Mouse (Mus musculus) MEL (cell line): Measurements from ENCODE around the gene Hoxa3. TPM values are rescaled to one million over a fixed set of nuclear protein-coding genes. Genes with fewer than 3 reads are reported as not detected.

Experiments
- DNase-seq: peaks from one replicate; pipeline ENCODE4 v3.0.0; 2011; ENCODE audit warnings: low read depth, low spot score
- H3K27ac ChIP-seq: 2 replicates; pipeline ENCODE4 v1.5.1; 2012; ENCODE audit warnings: low read depth, mild to moderate bottlenecking, control low read depth, low read length, moderate library complexity; ENCODE audit not compliant: control insufficient read depth
- H3K27me3 ChIP-seq, 2 experiments: fragments of 150-350 bp in 1 of 2; sonication (generic) in 1 of 2; 2 replicates each; pipeline ENCODE4 v1.6.1; 2012; ENCODE audit warnings: low read length in 2 of 2, mild to moderate bottlenecking in 2 of 2, improper control_type of control experiment in 1 of 2, moderate library complexity in 1 of 2; ENCODE audit not compliant: insufficient read depth in 2 of 2, control insufficient read depth in 1 of 2
- H3K36me3 ChIP-seq, 2 experiments: 2 replicates each; pipeline ENCODE4 v1.6.1; 2012 to 2014; ENCODE audit warnings: low read length in 2 of 2, improper control_type of control experiment in 1 of 2, inconsistent platforms in 1 of 2, mild to moderate bottlenecking in 1 of 2; ENCODE audit not compliant: insufficient read depth in 2 of 2, control insufficient read depth in 1 of 2
- H3K4me1 ChIP-seq, 2 experiments: fragments of 150-350 bp in 1 of 2; sonication (generic) in 1 of 2; 2 replicates each; pipeline ENCODE4 v1.6.1; 2012; ENCODE audit warnings: low read length in 2 of 2, improper control_type of control experiment in 1 of 2, mild to moderate bottlenecking in 1 of 2; ENCODE audit not compliant: insufficient read depth in 2 of 2, control insufficient read depth in 1 of 2
- H3K4me3 ChIP-seq, 2 experiments: fragments of 150-350 bp in 1 of 2; sonication (generic) in 1 of 2; 2 replicates each; pipeline ENCODE4 v1.5.1; 2012; ENCODE audit warnings: low read depth in 2 of 2, low read length in 2 of 2, mild to moderate bottlenecking in 2 of 2, moderate library complexity in 2 of 2, control low read depth in 1 of 2, improper control_type of control experiment in 1 of 2; ENCODE audit not compliant: control insufficient read depth in 1 of 2, insufficient read depth in 1 of 2
- H3K79me2 ChIP-seq: 2 replicates; pipeline ENCODE4 v1.6.1; 2012; ENCODE audit warnings: mild to moderate bottlenecking, low read length, moderate library complexity; ENCODE audit not compliant: control insufficient read depth, poor library complexity, insufficient read depth
- H3K9ac ChIP-seq: 2 replicates; pipeline ENCODE4 v1.6.1; 2012; ENCODE audit warnings: low read depth, mild to moderate bottlenecking, control low read depth, low read length, moderate library complexity; ENCODE audit not compliant: control insufficient read depth, poor library complexity, severe bottlenecking
- H3K9me3 ChIP-seq: fragments of 150-350 bp; sonication (generic); replicated peaks from 2 replicates; pipeline ENCODE4 v1.6.1; 2012; ENCODE audit warnings: mild to moderate bottlenecking, low read length, improper control_type of control experiment, moderate library complexity; ENCODE audit not compliant: insufficient read depth
- BHLHE40 ChIP-seq: IDR thresholded peaks from 2 replicates; pipeline ENCODE4 v1.6.1; 2012; ENCODE audit warnings: low read depth, mild to moderate bottlenecking, inconsistent platforms, low read length, improper control_type of control experiment, borderline replicate concordance
- EP300 ChIP-seq, 2 experiments: IDR thresholded peaks; 2 replicates each; pipeline ENCODE4 v1.6.1; 2011; ENCODE audit warnings: improper control_type of control experiment in 2 of 2, low read length in 2 of 2, low read depth in 1 of 2, mild to moderate bottlenecking in 1 of 2
- ETS1 ChIP-seq: IDR thresholded peaks from 2 replicates; pipeline ENCODE4 v1.6.1; 2012; ENCODE audit warnings: low read depth, mild to moderate bottlenecking, inconsistent platforms, low read length, improper control_type of control experiment, moderate library complexity
- GABPA ChIP-seq: IDR thresholded peaks from 2 replicates; pipeline ENCODE4 v1.6.1; 2012; ENCODE audit warnings: low read depth, mild to moderate bottlenecking, inconsistent platforms, low read length, improper control_type of control experiment, moderate library complexity
- GATA1 ChIP-seq: IDR thresholded peaks from 2 replicates; pipeline ENCODE4 v1.6.1; 2011; ENCODE audit warnings: low read depth, low read length, improper control_type of control experiment
- HCFC1 ChIP-seq: IDR thresholded peaks from 2 replicates; pipeline ENCODE4 v1.6.1; 2012; ENCODE audit warnings: low read depth, mild to moderate bottlenecking, inconsistent platforms, low read length, improper control_type of control experiment, moderate library complexity
- KAT2A ChIP-seq: conservative IDR thresholded peaks from 2 replicates; pipeline ENCODE4 v1.6.1; 2012; ENCODE audit warnings: low read depth, low read length, improper control_type of control experiment, inconsistent platforms
- MAFK ChIP-seq: IDR thresholded peaks from 2 replicates; pipeline ENCODE4 v1.6.1; 2011; ENCODE audit warnings: low read depth, mild to moderate bottlenecking, low read length, improper control_type of control experiment, borderline replicate concordance
- MAX ChIP-seq: IDR thresholded peaks from 2 replicates; pipeline ENCODE4 v1.6.1; 2011; ENCODE audit warnings: low read length, improper control_type of control experiment
- MAZ ChIP-seq: IDR thresholded peaks from 2 replicates; pipeline ENCODE4 v1.6.1; 2012; ENCODE audit warnings: low read depth, mild to moderate bottlenecking, inconsistent platforms, low read length, improper control_type of control experiment
- MEF2A ChIP-seq: IDR thresholded peaks from 2 replicates; pipeline ENCODE4 v1.6.1; 2014; ENCODE audit warnings: low read depth, mild to moderate bottlenecking, inconsistent platforms, low read length, improper control_type of control experiment; ENCODE audit not compliant: poor library complexity, insufficient replicate concordance, severe bottlenecking; ENCODE audit errors: extremely low read depth
- MYB ChIP-seq: IDR thresholded peaks from 2 replicates; pipeline ENCODE4 v1.6.1; 2011; ENCODE audit warnings: mild to moderate bottlenecking, low read depth, low read length, improper control_type of control experiment
- POLR2A ChIP-seq, 2 experiments: IDR thresholded peaks; 2 replicates each; pipeline ENCODE4 v1.6.1; 2011 to 2012; ENCODE audit warnings: low read length in 2 of 2, mild to moderate bottlenecking in 2 of 2, control low read depth in 1 of 2, improper control_type of control experiment in 1 of 2, low read depth in 1 of 2, moderate library complexity in 1 of 2; ENCODE audit not compliant: control insufficient read depth in 1 of 2, insufficient read depth in 1 of 2, poor library complexity in 1 of 2
- POLR2AphosphoS2 ChIP-seq: IDR thresholded peaks from 2 replicates; pipeline ENCODE4 v1.6.1; 2011; ENCODE audit warnings: low read length, improper control_type of control experiment
- POLR2AphosphoS5 ChIP-seq: IDR thresholded peaks from 2 replicates; pipeline ENCODE4 v1.6.1; 2012; ENCODE audit warnings: low read depth, borderline replicate concordance, mild to moderate bottlenecking, inconsistent platforms, low read length, moderate library complexity, mixed read lengths
- RAD21 ChIP-seq: IDR thresholded peaks from 2 replicates; pipeline ENCODE4 v1.6.1; 2011; ENCODE audit warnings: mild to moderate bottlenecking, low read depth, low read length, improper control_type of control experiment
- RCOR1 ChIP-seq: IDR thresholded peaks from 2 replicates; pipeline ENCODE4 v1.6.1; 2012; ENCODE audit warnings: low read depth, mild to moderate bottlenecking, inconsistent platforms, low read length, improper control_type of control experiment
- SIN3A ChIP-seq: IDR thresholded peaks from 2 replicates; pipeline ENCODE4 v1.6.1; 2012; ENCODE audit warnings: low read length, improper control_type of control experiment, inconsistent platforms
- SMC3 ChIP-seq: IDR thresholded peaks from 2 replicates; pipeline ENCODE4 v1.6.1; 2011; ENCODE audit warnings: low read depth, low read length, improper control_type of control experiment
- TAL1 ChIP-seq: IDR thresholded peaks from 2 replicates; pipeline ENCODE4 v1.6.1; 2012; ENCODE audit warnings: mild to moderate bottlenecking, inconsistent platforms, low read length, moderate library complexity, mixed read lengths
- TBP ChIP-seq: IDR thresholded peaks from 2 replicates; pipeline ENCODE4 v1.8.0; 2011; ENCODE audit warnings: low read depth, low read length, improper control_type of control experiment
- TCF12 ChIP-seq: IDR thresholded peaks from 2 replicates; pipeline ENCODE4 v1.6.1; 2014; ENCODE audit warnings: low read depth, mild to moderate bottlenecking, inconsistent platforms, low read length, improper control_type of control experiment, moderate library complexity
- ZC3H11A ChIP-seq: IDR thresholded peaks from 2 replicates; pipeline ENCODE4 v1.6.1; 2012; ENCODE audit warnings: low read depth, mild to moderate bottlenecking, inconsistent platforms, low read length, improper control_type of control experiment
- ZKSCAN1 ChIP-seq: IDR thresholded peaks from 2 replicates; pipeline ENCODE4 v1.6.1; 2012; ENCODE audit warnings: low read depth, mild to moderate bottlenecking, inconsistent platforms, low read length, improper control_type of control experiment, moderate library complexity
- ZMIZ1 ChIP-seq: IDR thresholded peaks from 2 replicates; pipeline ENCODE4 v1.6.1; 2012; ENCODE audit warnings: low read depth, mild to moderate bottlenecking, inconsistent platforms, low read length, improper control_type of control experiment, moderate library complexity
- ZNF384 ChIP-seq: IDR thresholded peaks from 2 replicates; pipeline ENCODE4 v1.6.1; 2012; ENCODE audit warnings: low read depth, mild to moderate bottlenecking, inconsistent platforms, low read length, improper control_type of control experiment
- polyA plus RNA-seq, 2 experiments: library from polyadenylated mRNA; stranded (reverse) in 1 of 2; unstranded in 1 of 2; fragments of >175 nt in 1 of 2; fragments of >200 nt in 1 of 2; gene quantifications; 2 replicates each; pipeline versions ENCODE4 v1.2.1 to v1.2.4; 2012; ENCODE audit warnings: low replicate concordance in 2 of 2, low read depth in 1 of 2; ENCODE audit not compliant: insufficient read length in 2 of 2, insufficient read depth in 1 of 2, missing spikeins in 1 of 2
- total RNA-seq: library from RNA; depleted of rRNA; stranded (reverse); fragments of 300-350 nt; gene quantifications from 2 replicates; pipeline ENCODE4 v1.2.3, GENCODE M21; 2012

The Hoxa3 gene
- total and polyA plus RNA-seq, 3 experiments, result not detected

GRCm38 (mm10) chr6:52184668-52185067 lies 28.5 kb downstream of the Hoxa3 start:
- Histone ChIP-seq H3K9me3 (no peaks in the 10 kb centered on the region), H3K9ac (no peak overlapping the region), H3K4me3 (no peak overlapping the region), H3K27ac (no peak overlapping the region), H3K4me1 (no peaks in the 10 kb centered on the region), H3K27me3 (no peaks in the 10 kb centered on the region)
- DNase-seq, result no peak
- TF ChIP-seq RAD21, result no peak
- TF ChIP-seq ETS1, result no peak
- no peak for TF ChIP-seq HCFC1
- no peak for TF ChIP-seq ZKSCAN1
- no peak for TF ChIP-seq BHLHE40
- TF ChIP-seq MAZ, result no peak
- TF ChIP-seq POLR2AphosphoS5, result no peak
- no peak for TF ChIP-seq TAL1
- no peak for TF ChIP-seq POLR2A (IDR thresholded peaks at IDR 0.05; ENCODE audit: control insufficient read depth in 1 of 2, insufficient read depth in 1 of 2, low read depth in 1 of 2, low read length in 2 of 2, poor library complexity in 1 of 2)
- no peak for TF ChIP-seq GATA1
- TF ChIP-seq MYB, result no peak
- no peak for TF ChIP-seq ZMIZ1
- TF ChIP-seq ZC3H11A, result no peak
- TF ChIP-seq POLR2AphosphoS2, result no peak
- TF ChIP-seq RCOR1, result no peak
- TF ChIP-seq TCF12, result no peak
- TF ChIP-seq MAFK, result no peak
- TF ChIP-seq, all 39 proteins: peak for 0
- H3K36me3 ChIP-seq, result no peaks in the 10 kb centered on the region
- no peaks in the 10 kb centered on the region for H3K79me2 ChIP-seq

GRCm38 (mm10) chr6:52183311-52184080 lies 29.6 kb downstream of the Hoxa3 start:
- TF ChIP-seq POLR2AphosphoS5 (no peak), TCF12 (no peak), ZNF384 (no peak), TBP (no peak), SMC3 (no peak), EP300 (IDR thresholded peaks at IDR 0.05; ENCODE audit: low read depth in 1 of 2, low read length in 2 of 2) (no peak), KAT2A (no peak), RAD21 (no peak), GABPA (no peak), ZKSCAN1 (no peak), MEF2A (no peak), SIN3A (no peak), MAX (no peak), POLR2A (IDR thresholded peaks at IDR 0.05; ENCODE audit: control insufficient read depth in 1 of 2, insufficient read depth in 1 of 2, low read depth in 1 of 2, low read length in 2 of 2, poor library complexity in 1 of 2) (no peak)
- TF ChIP-seq, all 39 proteins: peak for 0
- no peaks in the 10 kb centered on the region for H3K27me3 ChIP-seq
- no peaks in the 10 kb centered on the region for H3K9me3 ChIP-seq
- H3K9ac ChIP-seq, result no peak overlapping the region
- no peak overlapping the region for H3K27ac ChIP-seq
- H3K79me2 ChIP-seq, result no peaks in the 10 kb centered on the region
- H3K36me3 ChIP-seq, result no peaks in the 10 kb centered on the region
- DNase-seq, result no peak
- no peak overlapping the region for H3K4me3 ChIP-seq
- no peaks in the 10 kb centered on the region for H3K4me1 ChIP-seq
